Mouse (Mus musculus): ENCODE results near the gene Pik3c2a. TPM values are rescaled to one million over a fixed set of nuclear protein-coding genes. Genes with fewer than 3 reads are reported as not detected.

The Pik3c2a gene
- polyA plus RNA-seq, 1 experiment, result 20.0 TPM

DNA sequence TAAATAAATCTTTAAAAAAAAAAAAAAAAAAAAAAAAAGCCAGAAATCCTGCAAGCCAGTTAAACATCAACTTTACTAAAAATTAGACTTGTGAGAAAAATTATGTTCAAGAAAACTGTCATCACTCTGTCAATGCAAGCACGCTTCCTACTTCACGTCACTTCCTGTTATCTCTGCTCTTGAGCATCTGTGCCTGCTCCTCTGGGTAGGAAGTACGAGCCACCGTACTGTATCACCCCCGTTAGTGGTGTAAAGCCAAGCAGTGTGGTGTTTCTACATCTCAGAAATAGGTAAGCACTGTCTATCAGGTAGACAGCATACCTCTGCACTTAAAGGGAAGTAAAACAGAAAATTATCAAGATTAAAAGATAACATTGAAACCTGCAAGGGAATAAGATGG is 115.3 kb downstream of the Pik3c2a start:
- H3K4me1 ChIP-seq (ENCODE audit: control insufficient read depth, insufficient read depth, low read length), result no peaks in the 10 kb centered on the region
- H3K27me3 ChIP-seq (ENCODE audit: control insufficient read depth, insufficient read depth, low read length), result no peaks in the 10 kb centered on the region
- TF ChIP-seq CTCF (IDR thresholded peaks at IDR 0.05; ENCODE audit: borderline replicate concordance, insufficient read depth, low read depth, low read length) (no peak), POLR2A (IDR thresholded peaks at IDR 0.05; ENCODE audit: borderline replicate concordance, insufficient read depth, low read length) (no peak)
- DNase-seq, result no peak
- WGBS, result 83% methylated on average over 5 of the region's 5 CpGs
- no peak overlapping the region for H3K4me3 ChIP-seq (replicated peaks; ENCODE audit: insufficient read depth, low read depth, low read length)
- H3K27ac ChIP-seq (ENCODE audit: insufficient read depth, low read length), result no peak overlapping the region

DNA sequence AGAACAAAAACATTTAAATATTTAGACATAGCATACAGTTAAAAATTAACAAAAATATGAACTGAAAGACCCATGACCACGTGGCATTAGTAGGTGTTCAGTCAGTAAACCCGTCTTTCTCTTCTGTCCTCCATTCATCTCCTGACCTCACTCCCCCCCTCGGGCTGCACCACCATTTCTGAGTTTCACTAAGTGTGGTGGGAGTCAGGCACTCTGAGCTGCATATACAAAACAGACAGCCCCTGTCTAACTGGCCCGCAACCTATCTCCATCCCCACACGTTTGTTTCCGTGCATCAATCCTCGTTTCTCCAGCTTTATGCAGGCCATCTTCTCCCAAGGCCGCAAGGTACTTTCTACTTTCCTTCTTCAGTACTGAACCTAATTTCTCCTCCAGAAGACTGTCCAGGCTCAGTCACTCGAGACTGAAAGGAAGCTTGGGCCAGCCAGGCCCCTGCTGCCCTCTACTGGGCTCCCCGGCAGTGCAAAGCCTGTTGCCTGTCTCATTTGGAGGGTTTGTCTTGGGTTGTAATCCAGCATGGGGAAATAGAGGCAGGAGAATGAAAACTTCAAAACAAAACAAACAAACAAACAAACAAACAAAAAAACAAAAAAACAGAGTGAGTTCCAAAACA is 119.8 kb downstream of the Pik3c2a start:
- Histone ChIP-seq H3K4me1 (ENCODE audit: control insufficient read depth, insufficient read depth, low read length) (no peaks in the 10 kb centered on the region), H3K4me3 (replicated peaks; ENCODE audit: insufficient read depth, low read depth, low read length) (no peak overlapping the region), H3K27ac (ENCODE audit: insufficient read depth, low read length) (no peak overlapping the region), H3K27me3 (ENCODE audit: control insufficient read depth, insufficient read depth, low read length) (no peaks in the 10 kb centered on the region)
- peak; percentile 52 to 57 for DNase-seq
- 31% methylated on average over 10 of the region's 10 CpGs for WGBS
- TF ChIP-seq POLR2A (IDR thresholded peaks at IDR 0.05; ENCODE audit: borderline replicate concordance, insufficient read depth, low read length), result no peak
- TF ChIP-seq CTCF (IDR thresholded peaks at IDR 0.05; ENCODE audit: borderline replicate concordance, insufficient read depth, low read depth, low read length), result peak; percentile 80

DNA sequence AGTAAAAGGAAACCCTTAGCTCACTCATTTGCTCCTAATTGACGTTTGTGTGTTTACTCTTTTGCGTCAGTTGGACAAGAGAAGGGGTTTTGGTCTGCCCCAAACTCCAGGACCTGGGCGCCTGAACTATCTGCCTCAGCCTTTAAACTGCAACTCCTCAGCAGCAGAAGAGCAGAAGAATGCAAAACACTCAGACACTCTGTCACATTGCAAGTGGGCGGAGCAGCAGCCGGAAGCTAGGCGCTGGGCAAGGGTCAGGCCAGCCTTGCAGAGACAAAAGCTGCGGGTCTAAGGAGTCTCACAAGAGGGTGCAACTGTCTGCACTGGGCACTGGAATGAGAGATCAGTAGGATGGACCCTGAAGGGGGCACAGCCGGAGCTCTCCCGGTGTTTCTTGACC is 133.8 kb downstream of the Pik3c2a start:
- WGBS, result 49% methylated on average over 9 of the region's 9 CpGs
- DNase-seq, result no peak
- H3K27ac ChIP-seq (ENCODE audit: insufficient read depth, low read length), result no peak overlapping the region
- H3K27me3 ChIP-seq (ENCODE audit: control insufficient read depth, insufficient read depth, low read length), result 0 out of 2 replicates have a peak, but pooled peaks cover 2% of the 10 kb centered on the region
- H3K4me3 ChIP-seq (replicated peaks; ENCODE audit: insufficient read depth, low read depth, low read length), result no peak overlapping the region
- no peak for TF ChIP-seq CTCF (IDR thresholded peaks at IDR 0.05; ENCODE audit: borderline replicate concordance, insufficient read depth, low read depth, low read length)
- TF ChIP-seq POLR2A (IDR thresholded peaks at IDR 0.05; ENCODE audit: borderline replicate concordance, insufficient read depth, low read length), result no peak
- peaks cover 3% of the 10 kb centered on the region; the same call in 1 of the 2 replicates for H3K4me1 ChIP-seq (ENCODE audit: control insufficient read depth, insufficient read depth, low read length)

DNA sequence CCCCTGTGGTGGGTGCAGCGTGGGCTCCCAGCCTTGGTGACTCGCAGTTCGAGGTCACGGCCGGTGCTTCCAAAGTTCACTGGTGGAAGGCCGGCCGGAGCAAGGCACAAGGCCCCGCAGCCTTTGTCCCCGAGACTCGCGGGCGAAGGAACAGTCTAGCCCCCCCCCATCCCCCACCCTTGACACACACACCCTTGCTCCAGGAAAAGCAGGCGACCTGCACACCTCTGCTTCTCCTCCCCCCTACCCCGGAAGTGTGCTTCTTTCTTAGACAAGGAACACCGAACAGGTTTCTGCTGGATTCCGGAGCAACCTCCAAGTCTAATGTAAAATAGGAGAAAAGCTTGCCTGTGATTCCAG is 134.6 kb downstream of the Pik3c2a start:
- 9% methylated on average over 16 of the region's 16 CpGs for WGBS
- no peak overlapping the region for H3K27ac ChIP-seq (ENCODE audit: insufficient read depth, low read length)
- peak overlapping the region; percentile 59 for H3K4me3 ChIP-seq (replicated peaks; ENCODE audit: insufficient read depth, low read depth, low read length)
- no peak for DNase-seq
- 0 out of 2 replicates have a peak, but pooled peaks cover 2% of the 10 kb centered on the region for H3K27me3 ChIP-seq (ENCODE audit: control insufficient read depth, insufficient read depth, low read length)
- peaks cover 3% of the 10 kb centered on the region; the same call in 1 of the 2 replicates for H3K4me1 ChIP-seq (ENCODE audit: control insufficient read depth, insufficient read depth, low read length)
- TF ChIP-seq POLR2A (IDR thresholded peaks at IDR 0.05; ENCODE audit: borderline replicate concordance, insufficient read depth, low read length), result no peak
- no peak for TF ChIP-seq CTCF (IDR thresholded peaks at IDR 0.05; ENCODE audit: borderline replicate concordance, insufficient read depth, low read depth, low read length)

DNA sequence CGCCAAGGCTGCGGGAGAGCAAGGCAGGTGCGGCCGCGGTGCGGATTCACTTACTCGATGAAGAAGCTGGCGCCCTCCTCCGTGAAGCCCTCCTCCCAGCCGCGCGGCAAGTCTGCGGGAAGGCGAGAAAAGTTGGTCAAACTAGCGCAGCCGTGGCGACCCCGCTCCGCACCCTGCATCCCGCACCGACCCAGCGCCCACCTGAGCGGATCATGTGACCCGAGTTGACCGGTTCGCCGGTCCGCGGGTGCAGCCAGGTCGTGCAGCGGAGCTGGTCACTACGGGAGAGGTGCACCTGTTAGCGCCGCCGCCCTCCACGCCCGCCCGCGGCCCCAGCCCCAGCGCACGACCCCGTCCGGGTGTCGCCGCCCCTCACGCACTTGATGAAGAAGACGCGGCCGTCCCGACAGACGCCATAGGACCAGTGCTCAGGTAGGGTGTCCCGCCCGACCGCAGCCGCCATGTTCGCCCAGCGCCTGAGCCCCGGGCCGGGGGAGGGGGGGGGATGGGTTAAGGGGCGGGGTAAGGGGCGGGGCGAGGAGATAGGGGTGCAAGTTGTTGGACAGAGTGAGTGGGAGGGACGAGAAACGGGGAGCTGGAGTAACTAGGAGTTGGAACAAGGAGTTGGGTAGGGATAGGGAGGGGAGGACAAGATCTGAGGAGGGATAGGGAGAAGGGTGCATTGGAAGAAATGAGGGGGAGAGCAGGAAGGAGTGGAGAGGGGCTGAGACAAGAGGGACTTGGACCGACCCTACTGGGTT is 135.2 kb downstream of the Pik3c2a start, which contains the start of gene Plekha7:
Plekha7 (minus strand) TSS at position 506 of the 761 bp plus-strand sequence.
- Histone ChIP-seq H3K27me3 (ENCODE audit: control insufficient read depth, insufficient read depth, low read length) (0 out of 2 replicates have a peak, but pooled peaks cover 2% of the 10 kb centered on the region), H3K4me3 (replicated peaks; ENCODE audit: insufficient read depth, low read depth, low read length) (peak within 1 kb of the TSS; percentile 59), H3K4me1 (ENCODE audit: control insufficient read depth, insufficient read depth, low read length) (peaks cover 3% of the 10 kb centered on the region; the same call in 1 of the 2 replicates), H3K27ac (ENCODE audit: insufficient read depth, low read length) (no peak within 1 kb of the TSS)
- TF ChIP-seq CTCF (IDR thresholded peaks at IDR 0.05; ENCODE audit: borderline replicate concordance, insufficient read depth, low read depth, low read length) (no peak), POLR2A (IDR thresholded peaks at IDR 0.05; ENCODE audit: borderline replicate concordance, insufficient read depth, low read length) (no peak)
- DNase-seq, result peak; percentile 23 to 46
- WGBS, result under 1% methylated on average over 65 of the region's 65 CpGs

DNA sequence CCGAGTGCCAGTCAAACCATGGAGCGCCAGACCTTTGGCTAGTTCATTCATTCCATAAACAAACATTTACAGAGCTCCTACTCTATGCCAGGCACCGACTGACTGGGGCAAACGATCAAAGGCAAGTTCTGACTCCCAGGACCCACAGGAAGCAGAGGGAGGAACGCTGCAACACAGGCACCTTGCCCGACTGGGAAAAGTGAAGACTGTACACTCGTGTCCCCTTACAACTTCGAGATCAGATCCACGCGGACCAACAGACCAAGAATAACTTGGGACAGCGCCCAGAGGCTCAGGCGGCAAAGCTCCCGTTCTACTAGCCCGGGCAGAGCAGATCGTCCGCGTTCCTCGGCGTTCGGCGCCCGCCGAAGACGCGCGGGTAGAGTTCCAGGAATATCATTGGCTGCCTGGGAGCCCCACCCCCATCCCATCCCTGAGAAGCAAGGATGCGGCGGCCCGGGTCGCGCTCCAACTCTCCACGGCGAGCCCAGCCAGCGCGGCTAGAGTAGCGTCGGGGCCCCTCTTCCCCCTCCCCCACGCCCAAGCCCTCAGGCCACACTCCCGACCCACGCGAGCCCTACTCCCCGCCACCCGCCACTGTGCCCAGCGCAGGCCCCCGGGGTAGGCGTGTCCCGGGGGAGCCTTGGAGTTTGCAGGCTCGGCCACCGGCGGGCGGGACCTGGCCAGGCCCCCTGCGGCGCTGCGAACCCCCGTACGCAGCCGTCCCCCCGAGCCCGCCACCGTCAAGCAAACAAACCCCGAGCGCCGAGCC is 136.0 kb downstream of the Pik3c2a start:
- H3K27me3 ChIP-seq (ENCODE audit: control insufficient read depth, insufficient read depth, low read length), result 0 out of 2 replicates have a peak, but pooled peaks cover 2% of the 10 kb centered on the region
- WGBS, result under 1% methylated on average over 63 of the region's 63 CpGs
- peaks cover 3% of the 10 kb centered on the region; the same call in 1 of the 2 replicates for H3K4me1 ChIP-seq (ENCODE audit: control insufficient read depth, insufficient read depth, low read length)
- H3K27ac ChIP-seq (ENCODE audit: insufficient read depth, low read length), result no peak overlapping the region
- DNase-seq, result peak; percentile 55 to 56
- no peak for TF ChIP-seq POLR2A (IDR thresholded peaks at IDR 0.05; ENCODE audit: borderline replicate concordance, insufficient read depth, low read length)
- no peak for TF ChIP-seq CTCF (IDR thresholded peaks at IDR 0.05; ENCODE audit: borderline replicate concordance, insufficient read depth, low read depth, low read length)
- H3K4me3 ChIP-seq (replicated peaks; ENCODE audit: insufficient read depth, low read depth, low read length), result peak overlapping the region; percentile 59

DNA sequence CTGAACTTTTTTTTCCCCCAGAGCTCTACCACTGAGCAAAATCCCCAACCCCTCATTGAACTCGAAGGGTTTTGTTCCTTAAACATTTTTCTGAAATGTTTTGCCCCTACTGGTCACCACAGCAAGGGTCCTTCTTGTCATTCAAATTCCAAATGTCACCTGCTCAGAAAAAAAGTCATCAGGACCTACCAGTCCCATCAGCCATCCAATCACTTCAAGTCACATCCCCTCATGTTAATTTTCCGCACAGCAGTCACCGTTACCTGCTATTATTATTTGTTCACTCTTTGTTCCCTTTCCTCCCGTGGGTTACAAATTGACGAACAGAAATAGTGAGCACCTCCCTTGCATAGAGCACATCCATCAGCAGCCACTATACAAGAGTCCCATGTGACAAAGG is 136.6 kb downstream of the Pik3c2a start:
- TF ChIP-seq POLR2A (IDR thresholded peaks at IDR 0.05; ENCODE audit: borderline replicate concordance, insufficient read depth, low read length), result no peak
- no peak for TF ChIP-seq CTCF (IDR thresholded peaks at IDR 0.05; ENCODE audit: borderline replicate concordance, insufficient read depth, low read depth, low read length)
- Histone ChIP-seq H3K4me1 (ENCODE audit: control insufficient read depth, insufficient read depth, low read length) (peaks cover 3% of the 10 kb centered on the region; the same call in 1 of the 2 replicates), H3K27ac (ENCODE audit: insufficient read depth, low read length) (no peak overlapping the region), H3K27me3 (ENCODE audit: control insufficient read depth, insufficient read depth, low read length) (0 out of 2 replicates have a peak, but pooled peaks cover 2% of the 10 kb centered on the region), H3K4me3 (replicated peaks; ENCODE audit: insufficient read depth, low read depth, low read length) (no peak overlapping the region)
- DNase-seq, result no peak
- 7% methylated on average over 5 of the region's 5 CpGs for WGBS

Data from cerebellum, adult 2 months (tissue).